Mouse (Mus musculus) myocyte (in vitro differentiated cells): ENCODE data around the gene Loxl1.

Experiments used
- POLR2A ChIP-seq: IDR thresholded peaks from one replicate; pipeline ENCODE4 v1.6.1; 2011; ENCODE audit warnings: low read depth, mild to moderate bottlenecking, control low read depth, moderate library complexity; ENCODE audit not compliant: insufficient read length
- TCF12 ChIP-seq: IDR thresholded peaks from one replicate; pipeline ENCODE4 v1.6.1; 2011; ENCODE audit warnings: mild to moderate bottlenecking, control low read depth; ENCODE audit not compliant: poor library complexity, insufficient read depth, severe bottlenecking

- TF ChIP-seq TCF12 = no peak
- TF ChIP-seq POLR2A = no peak
Measured at GRCm38 (mm10) chr9:58346498-58346897, 33.5 kb upstream of the Loxl1 start.
